Mouse (Mus musculus) limb, embryonic 11.5 days (tissue): ENCODE measurements around the gene Lat. TPM values are rescaled to one million over a fixed set of nuclear protein-coding genes. Genes with fewer than 3 reads are reported as not detected.

Source experiments
- ATAC-seq: fragments of 200-750 bp; cut with Nextera tagmentation; 2 replicates; pipeline ENCODE4 v1.8.0; 2017; ENCODE audit warnings: low read depth; ENCODE audit not compliant: insufficient number of reproducible peaks, low FRiP score, low TSS enrichment
- DNase-seq: peaks from one replicate; pipeline ENCODE4 v3.0.0-alpha.2; 2015; ENCODE audit warnings: low spot score
- H3K27ac ChIP-seq: fragments of 300-500 bp; sonication (generic); replicated peaks from 2 replicates; pipeline ENCODE4 v1.5.1; 2014; ENCODE audit warnings: low read depth, mild to moderate bottlenecking, low read length
- H3K27me3 ChIP-seq: fragments of 300-500 bp; sonication (generic); 2 replicates; pipeline ENCODE4 v1.6.1; 2014; ENCODE audit warnings: mild to moderate bottlenecking, low read length, mixed read lengths; ENCODE audit not compliant: control insufficient read depth, insufficient read depth
- H3K36me3 ChIP-seq: fragments of 300-500 bp; sonication (generic); 2 replicates; pipeline ENCODE4 v1.6.1; 2014; ENCODE audit warnings: mild to moderate bottlenecking, low read length, moderate library complexity, mixed read lengths; ENCODE audit not compliant: control insufficient read depth, insufficient read depth
- H3K4me1 ChIP-seq: fragments of 300-500 bp; sonication (generic); 2 replicates; pipeline ENCODE4 v1.6.1; 2014; ENCODE audit warnings: low read length, mixed read lengths; ENCODE audit not compliant: control insufficient read depth, insufficient read depth
- H3K4me2 ChIP-seq: fragments of 300-500 bp; sonication (generic); 2 replicates; pipeline ENCODE4 v1.6.1; 2014; ENCODE audit warnings: low read depth, mild to moderate bottlenecking, moderate library complexity; ENCODE audit not compliant: severe bottlenecking
- H3K4me3 ChIP-seq: fragments of 300-500 bp; sonication (generic); 2 replicates; pipeline ENCODE4 v1.5.1; 2014; ENCODE audit warnings: low read depth, low read length
- H3K9ac ChIP-seq: fragments of 300-500 bp; sonication (generic); 2 replicates; pipeline ENCODE4 v1.6.1; 2014; ENCODE audit warnings: mild to moderate bottlenecking, low read length
- H3K9me3 ChIP-seq: fragments of 300-500 bp; sonication (generic); 2 replicates; pipeline ENCODE4 v1.6.1; 2016; ENCODE audit warnings: low read length; ENCODE audit not compliant: control insufficient read depth
- WGBS: fragments of 180-500 bp; shearing (Covaris S2); extraction: QIAGEN DNeasy Blood & Tissue Kit; methylation state at CpG from one replicate; pipeline ENCODE4 v1.1.7; 2014; 5-methylcytosine and 5-hydroxymethylcytosine counted together
- polyA plus RNA-seq: library from polyadenylated mRNA; unstranded; fragments of >200 nt; fragmentation: Nextera tagmentation; extraction: Ambion mirVana; gene quantifications from 2 replicates; pipeline ENCODE4 v1.2.1, GENCODE M21; 2014

Gene Lat
- polyA plus RNA-seq, 1 experiment from 2014 or later, result 2.2 TPM

DNA sequence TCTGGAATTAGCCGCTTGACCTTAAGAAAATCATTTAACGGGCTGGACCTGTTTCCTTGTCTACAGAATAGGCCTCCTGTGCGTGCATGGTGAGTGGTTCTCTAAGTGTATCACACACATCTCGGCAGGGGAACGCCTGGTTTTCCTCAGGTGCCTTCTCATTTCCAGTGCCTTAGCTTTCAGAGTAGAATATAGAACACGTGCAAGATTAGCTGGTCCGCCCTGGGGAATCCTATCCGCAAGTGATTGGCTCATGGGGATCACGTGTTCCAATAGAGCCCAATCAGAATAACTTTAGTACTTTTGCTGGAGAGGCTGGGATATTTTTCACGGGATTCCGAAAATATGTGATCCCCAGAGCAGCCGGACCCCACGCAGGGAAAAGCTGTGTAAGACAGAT lies 10.3 kb downstream of the Lat start:
- Histone ChIP-seq H3K27ac (no peak overlapping the region), H3K4me3 (no peak overlapping the region), H3K9ac (no peak overlapping the region), H3K27me3 (no peaks in the 10 kb centered on the region), H3K36me3 (no peaks in the 10 kb centered on the region; the same call in 1 of the 2 replicates), H3K9me3 (no peaks in the 10 kb centered on the region), H3K4me2 (no peak overlapping the region), H3K4me1 (no peaks in the 10 kb centered on the region)
- ATAC-seq (no peak), DNase-seq (no peak)
- 81% methylated on average over 13 of the region's 13 CpGs for WGBS

GRCm38 (mm10) chr7:126358413-126358812 lies 11.0 kb downstream of the Lat start:
- H3K27me3 ChIP-seq, result no peaks in the 10 kb centered on the region
- H3K4me3 ChIP-seq, result no peak overlapping the region
- no peak overlapping the region for H3K4me2 ChIP-seq
- H3K36me3 ChIP-seq, result no peaks in the 10 kb centered on the region
- H3K9ac ChIP-seq, result no peak overlapping the region
- no peak for ATAC-seq
- no peaks in the 10 kb centered on the region for H3K4me1 ChIP-seq
- WGBS, result 94% methylated on average over 9 of the region's 9 CpGs
- no peaks in the 10 kb centered on the region for H3K9me3 ChIP-seq
- no peak for DNase-seq
- H3K27ac ChIP-seq, result no peak overlapping the region

- Histone ChIP-seq H3K27me3 (no peaks in the 10 kb centered on the region), H3K27ac (no peak overlapping the region), H3K4me3 (no peak overlapping the region), H3K4me1 (no peaks in the 10 kb centered on the region), H3K36me3 (no peaks in the 10 kb centered on the region), H3K9ac (no peak overlapping the region), H3K4me2 (no peak overlapping the region), H3K9me3 (no peaks in the 10 kb centered on the region)
- ATAC-seq, result no peak
- DNase-seq, result no peak
- 86% methylated on average over 6 of the region's 6 CpGs for WGBS
Observed at GRCm38 (mm10) chr7:126357838-126358237, 11.5 kb downstream of the Lat start.

- no peak overlapping the region for H3K4me3 ChIP-seq
- H3K4me2 ChIP-seq, result no peak overlapping the region
- no peak for ATAC-seq
- H3K27me3 ChIP-seq, result no peaks in the 10 kb centered on the region
- no peaks in the 10 kb centered on the region for H3K9me3 ChIP-seq
- no peaks in the 10 kb centered on the region for H3K36me3 ChIP-seq
- no peaks in the 10 kb centered on the region for H3K4me1 ChIP-seq
- DNase-seq, result no peak
- WGBS, result 52% methylated on average over 7 of the region's 7 CpGs
- H3K27ac ChIP-seq, result no peak overlapping the region
- H3K9ac ChIP-seq, result no peak overlapping the region
Observed at GRCm38 (mm10) chr7:126356793-126357591, 12.4 kb downstream of the Lat start.

DNA sequence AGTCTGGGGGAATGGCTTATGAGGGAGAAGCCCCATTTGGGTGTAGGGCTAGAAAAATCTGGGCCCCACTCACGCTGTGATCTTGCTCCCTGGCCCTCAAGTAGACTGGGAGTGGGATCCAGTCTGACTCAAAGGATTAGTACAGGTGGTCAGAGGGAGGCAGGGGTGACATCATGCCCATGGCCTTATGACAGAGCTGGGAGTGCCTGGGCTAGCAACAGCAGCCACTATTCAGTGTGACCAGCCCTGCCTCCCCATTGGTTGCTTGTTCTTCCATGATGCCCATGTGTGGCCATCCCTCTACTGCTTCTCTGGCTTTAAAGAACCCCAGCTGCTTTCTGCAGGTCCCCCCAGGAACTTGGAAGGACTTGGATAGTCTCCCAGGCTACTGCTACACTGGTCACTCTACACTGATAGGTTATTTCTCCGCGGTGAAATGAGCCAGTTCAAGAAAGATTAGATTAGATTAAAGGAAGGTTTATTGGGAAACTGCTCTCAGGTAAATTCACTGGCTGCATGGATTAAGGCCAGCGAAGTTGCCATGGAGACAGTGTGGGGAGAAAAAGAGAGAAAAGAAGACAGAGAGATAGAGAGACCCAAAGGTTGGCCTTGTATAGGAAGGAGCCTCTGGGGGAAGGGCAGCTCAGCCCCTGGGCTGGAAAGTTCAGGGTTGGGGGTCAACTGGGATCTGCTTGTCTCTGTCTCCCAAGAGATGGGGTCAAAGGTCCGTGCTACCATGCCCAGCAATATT lies 13.3 kb downstream of the Lat start:
- WGBS, result 60% methylated on average over 5 of the region's 5 CpGs
- Histone ChIP-seq H3K27me3 (no peaks in the 10 kb centered on the region), H3K9me3 (no peaks in the 10 kb centered on the region), H3K4me3 (no peak overlapping the region), H3K4me1 (no peaks in the 10 kb centered on the region), H3K4me2 (no peak overlapping the region), H3K9ac (no peak overlapping the region), H3K36me3 (no peaks in the 10 kb centered on the region), H3K27ac (no peak overlapping the region)
- DNase-seq (no peak), ATAC-seq (no peak)

DNA sequence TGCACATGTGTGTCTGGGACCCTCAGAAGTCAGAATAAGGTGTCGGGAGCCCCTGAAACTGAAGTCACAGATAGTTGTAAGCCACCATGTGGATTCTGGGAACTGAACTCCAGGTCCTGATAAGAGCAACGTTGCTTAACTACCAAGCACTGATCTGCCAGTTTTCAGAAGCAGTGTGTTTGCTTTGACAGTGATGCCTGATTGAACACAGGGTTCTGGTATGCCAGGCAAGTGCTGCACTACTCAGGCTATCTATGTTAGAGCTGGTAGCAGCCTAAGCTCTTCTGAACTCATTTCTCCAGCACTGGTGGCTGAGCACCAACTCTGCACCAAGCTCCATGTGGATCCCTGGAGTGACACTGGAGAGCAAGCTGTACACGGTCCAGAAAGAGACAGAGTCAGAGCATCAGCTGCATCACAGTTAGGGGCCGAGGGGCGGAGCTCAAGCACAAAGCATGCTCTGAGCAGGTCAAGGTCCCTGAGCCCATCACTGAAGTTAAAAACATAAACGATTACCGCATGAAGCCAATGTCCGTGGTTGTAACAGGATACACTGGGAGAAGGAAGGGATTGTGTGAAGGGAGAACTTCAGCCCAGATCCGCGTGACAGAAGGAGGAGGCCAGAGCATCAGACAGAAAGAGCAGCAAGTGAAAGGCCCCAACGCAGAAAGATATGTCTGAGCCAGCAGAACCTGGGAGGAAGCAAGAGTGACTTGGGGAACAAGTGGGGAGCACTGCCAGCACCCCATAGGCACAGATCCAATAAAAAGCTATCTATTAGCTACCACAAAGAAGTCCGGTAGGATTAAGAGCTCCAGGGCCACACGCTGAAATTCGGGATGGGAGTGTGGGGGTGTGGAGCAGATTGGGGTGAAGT lies 14.4 kb downstream of the Lat start:
- no peak overlapping the region for H3K4me2 ChIP-seq
- ATAC-seq, result no peak
- H3K4me1 ChIP-seq, result no peaks in the 10 kb centered on the region
- no peaks in the 10 kb centered on the region for H3K36me3 ChIP-seq
- no peak overlapping the region for H3K4me3 ChIP-seq
- no peak for DNase-seq
- no peak overlapping the region for H3K27ac ChIP-seq
- H3K9ac ChIP-seq, result no peak overlapping the region
- no peaks in the 10 kb centered on the region for H3K9me3 ChIP-seq
- H3K27me3 ChIP-seq, result no peaks in the 10 kb centered on the region
- WGBS, result 64% methylated on average over 14 of the region's 14 CpGs

DNA sequence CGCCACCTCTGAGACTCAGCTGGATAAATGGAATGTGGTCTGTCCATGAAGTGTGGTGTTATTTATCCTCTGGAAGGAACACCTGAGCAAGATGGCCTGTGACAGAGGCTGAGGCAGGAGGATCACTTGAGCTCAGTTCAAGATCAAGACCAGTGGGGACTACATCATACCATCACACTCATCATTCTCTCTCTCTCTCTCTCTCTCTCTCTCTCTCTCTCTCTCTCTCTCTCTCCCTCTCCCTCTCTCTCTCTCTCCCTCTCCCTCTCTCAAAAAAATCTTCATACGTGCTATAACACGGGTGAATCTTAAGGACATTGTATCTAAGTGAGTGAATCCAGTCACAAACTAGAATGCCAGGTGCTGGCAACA lies 15.4 kb downstream of the Lat start:
- H3K4me2 ChIP-seq, result no peak overlapping the region
- H3K4me1 ChIP-seq, result no peaks in the 10 kb centered on the region
- DNase-seq, result no peak
- no peak overlapping the region for H3K9ac ChIP-seq
- no peaks in the 10 kb centered on the region for H3K36me3 ChIP-seq
- no peak for ATAC-seq
- no peaks in the 10 kb centered on the region for H3K9me3 ChIP-seq
- H3K4me3 ChIP-seq, result no peak overlapping the region
- WGBS, result 90% methylated on average over 3 of the region's 3 CpGs
- H3K27me3 ChIP-seq, result no peaks in the 10 kb centered on the region
- no peak overlapping the region for H3K27ac ChIP-seq

DNA sequence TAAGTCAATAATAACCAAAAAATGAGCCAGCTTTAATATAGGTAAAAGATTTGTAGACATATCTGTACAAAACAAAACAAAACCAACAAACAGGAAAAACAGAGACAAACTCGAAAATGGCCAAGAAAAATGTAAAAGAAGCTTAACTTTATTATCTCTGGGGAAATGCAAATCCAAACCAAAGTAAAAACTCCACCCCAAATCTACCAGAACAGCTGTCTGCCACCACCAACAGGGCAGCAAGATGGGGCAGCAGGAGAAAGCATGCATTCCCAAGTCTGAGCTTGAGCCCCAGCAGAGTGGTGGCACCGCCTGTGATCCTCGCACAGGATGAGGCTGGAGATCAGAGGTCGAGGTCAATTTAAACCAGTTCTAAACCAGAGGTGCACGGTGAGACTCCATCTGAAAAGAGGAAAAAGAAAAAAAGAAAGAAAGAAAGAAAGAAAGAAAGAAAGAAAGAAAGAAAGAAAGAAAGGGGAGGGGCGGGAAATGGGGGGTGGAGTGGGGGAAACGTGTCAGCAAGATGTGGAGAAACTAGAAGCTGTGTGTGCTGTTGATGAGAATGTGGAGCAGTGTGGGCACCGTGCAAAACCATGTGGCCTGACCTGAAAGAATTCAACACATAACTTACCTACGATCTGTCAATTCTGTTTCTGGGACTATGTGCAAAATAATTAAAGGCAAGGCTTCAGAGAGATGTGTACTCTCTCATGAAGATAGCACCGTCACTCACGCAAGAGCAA lies 15.9 kb downstream of the Lat start:
- ATAC-seq (no peak), DNase-seq (no peak)
- no peaks in the 10 kb centered on the region for H3K27me3 ChIP-seq
- H3K4me2 ChIP-seq, result no peak overlapping the region
- no peak overlapping the region for H3K9ac ChIP-seq
- WGBS, result 64% methylated on average over 11 of the region's 11 CpGs
- H3K36me3 ChIP-seq, result no peaks in the 10 kb centered on the region
- no peak overlapping the region for H3K27ac ChIP-seq
- H3K4me1 ChIP-seq, result no peaks in the 10 kb centered on the region
- no peaks in the 10 kb centered on the region for H3K9me3 ChIP-seq
- no peak overlapping the region for H3K4me3 ChIP-seq
